Mouse (Mus musculus) neural tube, embryonic 11.5 days (tissue): ENCODE data around the gene Rufy1. TPM values are rescaled to one million over a fixed set of nuclear protein-coding genes. Genes with fewer than 3 reads are reported as not detected.

Experiments used
- microRNA counts: library from miRNA; unstranded; fragments of <30 nt; microRNA quantifications from one replicate; lab custom pipeline; 2015
- microRNA-seq: library from miRNA; unstranded; fragments of <30 nt; microRNA quantifications from one replicate; pipeline ENCODE4, GENCODE M21; 2016
- polyA plus RNA-seq: library from polyadenylated mRNA; unstranded; fragments of >200 nt; fragmentation: Nextera tagmentation; extraction: Ambion mirVana; gene quantifications from 2 replicates; pipeline ENCODE4 v1.2.1, GENCODE M21; 2014

The Rufy1 gene
- polyA plus RNA-seq, 1 experiment from 2014 or later, result 28.0 TPM

MicroRNAs encoded within 50 kb of the gene (microRNA counts, 519-probe panel; counts per million panel counts)
- microRNA mmu-miR-804 (lab: Ali Mortazavi, UCI), result 4,356 counts per million, percentile 80 among the panel's probes with 10 or more counts

Small RNA genes within 50 kb of the gene (microRNA-seq; reads per million reads assigned to microRNA genes)
- not detected for gene Mir804

Other genes with a start within 250 kb of the Rufy1 start
- 185 and 210 TPM in 2 replicates for gene Sqstm1, start 220.3 kb downstream of the Rufy1 start, polyA plus RNA-seq
- 23.2 and 25.1 TPM in 2 replicates for gene Mgat4b, start 220.2 kb downstream of the Rufy1 start, polyA plus RNA-seq
- gene Ltc4s, start 192.5 kb downstream of the Rufy1 start, polyA plus RNA-seq, result 0.64 and 1.2 TPM in 2 replicates
- gene Maml1, start 138.8 kb downstream of the Rufy1 start, polyA plus RNA-seq, result 10.7 and 11.1 TPM in 2 replicates
- 240 and 252 TPM in 2 replicates for gene Canx, start 105.5 kb downstream of the Rufy1 start, polyA plus RNA-seq
- gene Cby3, start 76.7 kb downstream of the Rufy1 start, polyA plus RNA-seq, result not detected in 2 replicates
- 840 and 876 TPM in 2 replicates for gene Hnrnph1, start 54.1 kb downstream of the Rufy1 start, polyA plus RNA-seq
- gene Adamts2, start 171.0 kb upstream of the Rufy1 start, polyA plus RNA-seq, result 1.1 and 2.1 TPM in 2 replicates